Comparison of ENCODE assay signal across 16 mouse cellular contexts in the genomic region with DNA sequence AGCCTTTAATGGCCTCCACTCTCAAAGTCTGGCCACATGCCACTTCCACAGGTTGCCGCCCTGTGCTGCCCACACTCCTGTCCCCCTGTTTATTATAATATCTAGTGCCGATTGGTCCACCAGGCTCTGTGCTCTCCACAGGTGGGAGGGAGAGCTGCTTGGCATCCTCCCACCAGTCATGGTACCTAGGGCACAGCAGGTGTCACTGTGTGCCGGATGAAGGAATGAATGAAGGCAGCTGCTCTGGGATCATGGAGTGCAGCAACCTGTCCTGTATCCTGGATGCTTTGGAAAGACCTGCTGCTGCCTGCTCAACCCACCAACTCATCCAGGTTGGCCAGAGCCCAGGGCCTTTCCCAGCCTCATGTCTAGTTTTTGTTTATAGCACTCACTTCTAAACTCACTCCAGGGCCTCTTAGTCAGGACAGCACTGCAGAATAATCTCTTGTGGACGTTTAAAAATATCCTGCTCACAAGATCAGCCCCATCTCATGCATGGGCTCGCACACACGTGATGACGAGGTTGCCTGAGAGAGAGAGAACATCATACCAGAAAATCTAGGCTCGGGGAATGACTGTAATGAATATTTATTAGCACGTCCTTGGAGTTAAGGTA.
A peak's percentile ranks its signal among the peaks of the same experiment; 100 is the strongest.
DNase-seq lines count a peak whose midpoint lies in the region; ATAC-seq lines count a peak whose summit lies in the region.
"Had no signal": no experiment of that assay in that cellular context is flagged by ENCODE, and none has a peak within 500 bp of the region (broad histone marks: within the 10 kb centered on the region; RNA-seq: fewer than 3 reads in every experiment).

No protein-coding gene starts in this region.

- H3K4me2 ChIP-seq in midbrain, embryonic 15.5 days = no peak overlapping the region
- H3K4me2 ChIP-seq in midbrain, embryonic 11.5 days = no peak overlapping the region
- H3K4me2 ChIP-seq: forebrain, embryonic 12.5 days; hindbrain, embryonic 15.5 days; limb, embryonic 15.5 days had no signal

- H3K4me1 ChIP-seq in midbrain, embryonic 15.5 days = peaks cover 14% of the 10 kb centered on the region
- peaks cover 1% of the 10 kb centered on the region; the same call in 1 of the 2 replicates for H3K4me1 ChIP-seq in midbrain, embryonic 11.5 days (ENCODE audit: control insufficient read depth, insufficient read depth, low read length)
- H3K4me1 ChIP-seq: megakaryocyte, embryonic 14.5 days had no signal

- no peak overlapping the region for H3K9ac ChIP-seq in midbrain, embryonic 15.5 days
- no peak overlapping the region for H3K9ac ChIP-seq in midbrain, embryonic 11.5 days (ENCODE audit: low read length)
- H3K9ac ChIP-seq: forebrain, embryonic 12.5 days; hindbrain, embryonic 15.5 days; limb, embryonic 15.5 days had no signal

- no peak overlapping the region for H3K4me3 ChIP-seq in midbrain, embryonic 15.5 days
- H3K4me3 ChIP-seq in midbrain, embryonic 11.5 days (ENCODE audit: low read depth, low read length) = no peak overlapping the region
- H3K4me3 ChIP-seq: forebrain, embryonic 12.5 days; hindbrain, embryonic 15.5 days; limb, embryonic 15.5 days; megakaryocyte, embryonic 14.5 days had no signal

- WGBS in midbrain, embryonic 15.5 days = 77% methylated on average over 9 of the region's 9 CpGs
- WGBS in midbrain, embryonic 11.5 days = 85% methylated on average over 9 of the region's 9 CpGs

- DNase-seq in midbrain, embryonic 11.5 days (ENCODE audit: low spot score, missing footprints) = no peak
- DNase-seq in cerebellum, adult 8-10 months = peak; percentile 91
- DNase-seq in heart, adult 9 months (ENCODE audit: low spot score in 2 of 2) = peak; percentile 11 to 21
- DNase-seq in heart, postnatal 4 days = peak; percentile 44
- DNase-seq in urinary bladder, postnatal 14 days (ENCODE audit: low spot score) = no peak
- DNase-seq: gastrocnemius, postnatal 14 days; kidney, adult 8-10 months; lung, adult 18-20 months; spleen, adult 18-20 months had no signal

- no peaks in the 10 kb centered on the region for H3K36me3 ChIP-seq in midbrain, embryonic 15.5 days (replicated peaks)
- no peaks in the 10 kb centered on the region for H3K36me3 ChIP-seq in midbrain, embryonic 11.5 days (ENCODE audit: control insufficient read depth, insufficient read depth, low read length)
- H3K36me3 ChIP-seq: forebrain, embryonic 12.5 days; hindbrain, embryonic 15.5 days; limb, embryonic 15.5 days had no signal

- ATAC-seq in midbrain, embryonic 15.5 days (replicated peaks) = no peak
- no peak for ATAC-seq in midbrain, embryonic 11.5 days (ENCODE audit: low FRiP score)
- ATAC-seq in frontal cortex, adult (ENCODE audit: low TSS enrichment) = no peak
- ATAC-seq: activated CD4-positive, CD25-positive, alpha-beta regulatory T cell, adult 4 months had no signal

- H3K27ac ChIP-seq in midbrain, embryonic 15.5 days = peak overlapping the region; percentile 21; the same call in 1 of the 2 replicates
- H3K27ac ChIP-seq in midbrain, embryonic 11.5 days (ENCODE audit: low read depth, low read length) = no peak overlapping the region
- H3K27ac ChIP-seq: forebrain, embryonic 12.5 days; hindbrain, embryonic 15.5 days; limb, embryonic 15.5 days had no signal

- no peaks in the 10 kb centered on the region for H3K27me3 ChIP-seq in midbrain, embryonic 15.5 days (replicated peaks)
- no peaks in the 10 kb centered on the region for H3K27me3 ChIP-seq in midbrain, embryonic 11.5 days (ENCODE audit: control insufficient read depth, insufficient read depth, low read length)
- H3K27me3 ChIP-seq: forebrain, embryonic 12.5 days; hindbrain, embryonic 15.5 days; limb, embryonic 15.5 days; megakaryocyte, embryonic 14.5 days had no signal

- no peaks in the 10 kb centered on the region for H3K9me3 ChIP-seq in midbrain, embryonic 15.5 days
- no peaks in the 10 kb centered on the region for H3K9me3 ChIP-seq in midbrain, embryonic 11.5 days (ENCODE audit: control insufficient read depth, low read length)
- H3K9me3 ChIP-seq: forebrain, embryonic 12.5 days; hindbrain, embryonic 15.5 days; limb, embryonic 15.5 days had no signal

Comparison
In these comparisons a context has a peak if more than half of its experiments do, and no peak if none do; other contexts are left out.
1. DNase-seq: peak in cerebellum, adult 8-10 months (single experiment), heart, adult 9 months (2 of 2) and heart, postnatal 4 days (single experiment); none in midbrain, embryonic 11.5 days (single experiment) and urinary bladder, postnatal 14 days (single experiment).